Mouse (Mus musculus): Measurements from ENCODE around the gene Arhgap23. TPM values are rescaled to one million over a fixed set of nuclear protein-coding genes. Genes with fewer than 3 reads are reported as not detected.

Arhgap23 gene
- polyA plus RNA-seq, 1 experiment from 2014 or later: 6.6 TPM

- Histone ChIP-seq H3K36me3 (peaks cover 13% of the 10 kb centered on the region), H3K4me1 (replicated peaks) (peaks cover 68% of the 10 kb centered on the region), H3K27me3 (peaks cover 67% of the 10 kb centered on the region), H3K9ac (peak overlapping the region; percentile 2; the same call in 1 of the 2 replicates), H3K9me3 (no peaks in the 10 kb centered on the region), H3K4me3 (no peak overlapping the region), H3K27ac (peak overlapping the region; percentile 62), H3K4me2 (no peak overlapping the region)
- 42% methylated on average over 12 of the region's 12 CpGs for WGBS
- no peak for ATAC-seq (ENCODE audit: low FRiP score)
These were observed 127.9 kb downstream of the Arhgap23 start for GRCm38 (mm10) chr11:97543181-97543733.

- peaks cover 10% of the 10 kb centered on the region; the same call in 1 of the 2 replicates for H3K36me3 ChIP-seq
- 83% methylated on average over 9 of the region's 9 CpGs for WGBS
- H3K4me2 ChIP-seq: no peak overlapping the region
- no peak overlapping the region for H3K9ac ChIP-seq
- no peaks in the 10 kb centered on the region for H3K9me3 ChIP-seq
- ATAC-seq (ENCODE audit: low FRiP score): no peak
- H3K27ac ChIP-seq: no peak overlapping the region
- H3K27me3 ChIP-seq: peaks cover 67% of the 10 kb centered on the region
- H3K4me1 ChIP-seq (replicated peaks): peaks cover 68% of the 10 kb centered on the region
- no peak overlapping the region for H3K4me3 ChIP-seq
These were observed 128.6 kb downstream of the Arhgap23 start for GRCm38 (mm10) chr11:97543883-97544282.

GRCm38 (mm10) chr11:97545808-97546560 is 130.7 kb downstream of the Arhgap23 start:
- peaks cover 52% of the 10 kb centered on the region for H3K4me1 ChIP-seq (replicated peaks)
- ATAC-seq (ENCODE audit: low FRiP score): no peak
- peak overlapping the region; percentile 51 for H3K4me3 ChIP-seq
- no peak overlapping the region for H3K27ac ChIP-seq
- no peaks in the 10 kb centered on the region for H3K9me3 ChIP-seq
- peak overlapping the region; percentile 75 for H3K9ac ChIP-seq
- H3K27me3 ChIP-seq: peaks cover 81% of the 10 kb centered on the region
- H3K36me3 ChIP-seq: peaks cover 16% of the 10 kb centered on the region; the same call in 1 of the 2 replicates
- H3K4me2 ChIP-seq: peak overlapping the region; percentile 95
- 6% methylated on average over 25 of the region's 26 CpGs for WGBS

GRCm38 (mm10) chr11:97546804-97547411 is 131.6 kb downstream of the Arhgap23 start:
- WGBS: under 1% methylated on average over 40 of the region's 73 CpGs
- H3K4me1 ChIP-seq (replicated peaks): peaks cover 52% of the 10 kb centered on the region
- H3K9ac ChIP-seq: peak overlapping the region; percentile 75
- H3K36me3 ChIP-seq: peaks cover 12% of the 10 kb centered on the region; the same call in 1 of the 2 replicates
- no peak overlapping the region for H3K27ac ChIP-seq
- H3K4me2 ChIP-seq: peak overlapping the region; percentile 95
- ATAC-seq (ENCODE audit: low FRiP score): peak; percentile 43; the same call in 1 of the 2 replicates
- H3K9me3 ChIP-seq: no peaks in the 10 kb centered on the region
- H3K4me3 ChIP-seq: peak overlapping the region; percentile 51
- H3K27me3 ChIP-seq: peaks cover 82% of the 10 kb centered on the region

- Histone ChIP-seq H3K9me3 (no peaks in the 10 kb centered on the region), H3K27ac (no peak overlapping the region), H3K9ac (no peak overlapping the region), H3K36me3 (peaks cover 8% of the 10 kb centered on the region; the same call in 1 of the 2 replicates), H3K27me3 (peaks cover 84% of the 10 kb centered on the region), H3K4me3 (peak overlapping the region; percentile 51; the same call in 1 of the 2 replicates), H3K4me1 (replicated peaks) (peaks cover 54% of the 10 kb centered on the region), H3K4me2 (no peak overlapping the region)
- ATAC-seq (ENCODE audit: low FRiP score): no peak
- WGBS: 70% methylated on average over 12 of the region's 12 CpGs
These were observed 132.8 kb downstream of the Arhgap23 start for GRCm38 (mm10) chr11:97547957-97548706.

GRCm38 (mm10) chr11:97548757-97549156 is 133.4 kb downstream of the Arhgap23 start:
- Histone ChIP-seq H3K4me2 (no peak overlapping the region), H3K27me3 (peaks cover 84% of the 10 kb centered on the region), H3K9ac (0 out of 2 replicates have a peak overlapping the region, but pooled peaks have one; percentile 0), H3K9me3 (no peaks in the 10 kb centered on the region), H3K27ac (no peak overlapping the region), H3K36me3 (peaks cover 8% of the 10 kb centered on the region; the same call in 1 of the 2 replicates), H3K4me3 (no peak overlapping the region), H3K4me1 (replicated peaks) (peaks cover 49% of the 10 kb centered on the region)
- ATAC-seq (ENCODE audit: low FRiP score): no peak
- 63% methylated on average over 8 of the region's 8 CpGs for WGBS

Other genes with a start within 250 kb of the Arhgap23 start
- 36.7 and 39.7 TPM in 2 replicates for gene Kpnb1, start 227.7 kb upstream of the Arhgap23 start, polyA plus RNA-seq (2015; fragmentation: Nextera tagmentation; extraction: Ambion mirVana)
- gene Npepps, start 134.9 kb upstream of the Arhgap23 start, polyA plus RNA-seq (2015; fragmentation: Nextera tagmentation; extraction: Ambion mirVana): 154 and 156 TPM in 2 replicates
- 38.4 and 39.0 TPM in 2 replicates for gene Mrpl45, start 99.8 kb upstream of the Arhgap23 start, polyA plus RNA-seq (2015; fragmentation: Nextera tagmentation; extraction: Ambion mirVana)
- gene Gpr179, start 63.5 kb upstream of the Arhgap23 start, polyA plus RNA-seq (2015; fragmentation: Nextera tagmentation; extraction: Ambion mirVana): 0.16 and 0.25 TPM in 2 replicates
- 8.4 and 9.2 TPM in 2 replicates for gene Socs7, start 53.0 kb upstream of the Arhgap23 start, polyA plus RNA-seq (2015; fragmentation: Nextera tagmentation; extraction: Ambion mirVana)
- 0.96 and 1.2 TPM in 2 replicates for gene 4933428G20Rik, start 84.8 kb downstream of the Arhgap23 start, polyA plus RNA-seq (2015; fragmentation: Nextera tagmentation; extraction: Ambion mirVana)
- 6.0 and 7.0 TPM in 2 replicates for gene Srcin1, start 160.7 kb downstream of the Arhgap23 start, polyA plus RNA-seq (2015; fragmentation: Nextera tagmentation; extraction: Ambion mirVana)
- 2.3 and 3.0 TPM in 2 replicates for gene Epop, start 214.2 kb downstream of the Arhgap23 start, polyA plus RNA-seq (2015; fragmentation: Nextera tagmentation; extraction: Ambion mirVana)
- gene Mllt6, start 247.9 kb downstream of the Arhgap23 start, polyA plus RNA-seq (2015; fragmentation: Nextera tagmentation; extraction: Ambion mirVana): 3.4 and 4.1 TPM in 2 replicates